Mouse (Mus musculus): ENCODE measurements at regions not wholly inside any gene's neighbourhood (a gene's known extent, or its start where the extent isn't known, plus 50 kb on each side); places are given as distances from the start of the nearest gene placed in this dataset.

GRCm38 (mm10) chr14:69107796-69108195 lies 186.3 kb downstream of the Synb start:
- no peak for ATAC-seq (replicated peaks; ENCODE audit: low read depth, poor library complexity, severe bottlenecking)

GRCm38 (mm10) chr14:69104646-69105045 lies 189.5 kb downstream of the Synb start:
- ATAC-seq (replicated peaks; ENCODE audit: low read depth, poor library complexity, severe bottlenecking) = no peak

- no peak for ATAC-seq (replicated peaks; ENCODE audit: low read depth, poor library complexity, severe bottlenecking)
These were observed 190.6 kb downstream of the Synb start for GRCm38 (mm10) chr14:69103371-69104009.

- peak; percentile 47 for ATAC-seq (replicated peaks; ENCODE audit: low read depth, poor library complexity, severe bottlenecking)
These were observed 193.2 kb downstream of the Synb start for GRCm38 (mm10) chr14:69100866-69101265.

- ATAC-seq (replicated peaks; ENCODE audit: low read depth, poor library complexity, severe bottlenecking) = no peak
These were observed 198.5 kb downstream of the Synb start for GRCm38 (mm10) chr14:69095599-69095998.
